Mouse (Mus musculus): ENCODE results near the gene 2210010C04Rik.

Gene 2210010C04Rik

DNA sequence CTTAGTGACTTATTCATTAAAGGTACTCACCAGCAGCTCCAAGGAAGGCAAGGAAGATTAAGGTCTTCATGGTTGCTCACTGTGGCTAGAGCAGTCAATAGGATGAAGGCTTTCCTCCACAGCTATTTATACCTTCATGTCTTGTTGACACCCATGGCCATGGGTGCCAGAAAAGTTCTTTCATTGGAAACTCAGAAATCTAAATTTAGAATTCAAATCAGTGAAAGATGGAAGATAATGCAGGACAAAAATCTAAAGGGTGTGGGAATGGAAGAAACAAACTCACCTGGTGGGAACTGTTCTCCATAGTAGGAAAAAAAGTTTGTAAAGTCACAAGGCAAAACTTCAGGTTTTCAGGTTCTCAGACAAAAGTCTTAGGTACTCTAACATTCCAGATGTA is at the start of gene 2210010C04Rik:
2210010C04Rik (minus strand) TSS at position 101 of the 400 bp plus-strand sequence.
- no peak for DNase-seq

DNA sequence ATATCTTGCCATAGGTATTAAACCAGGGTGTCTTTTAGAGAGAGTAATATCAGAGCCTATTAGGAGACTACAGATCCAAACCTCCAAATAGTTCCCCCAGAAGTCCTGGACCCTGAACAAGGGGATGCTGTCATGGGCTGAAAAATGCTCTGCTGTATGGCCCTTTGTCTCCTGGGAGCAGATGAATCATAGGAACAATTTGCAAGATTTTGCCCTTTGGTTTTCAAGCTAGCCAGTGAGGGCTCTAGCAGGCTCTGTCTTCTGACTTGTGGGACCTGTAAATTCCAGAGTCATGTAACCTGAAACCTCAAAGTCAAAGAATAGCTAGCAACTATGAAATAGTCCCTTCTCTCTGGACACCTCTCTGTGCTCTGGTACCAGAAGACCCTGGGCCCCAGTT is 44.8 kb upstream of the 2210010C04Rik start:
- DNase-seq: no peak

DNA sequence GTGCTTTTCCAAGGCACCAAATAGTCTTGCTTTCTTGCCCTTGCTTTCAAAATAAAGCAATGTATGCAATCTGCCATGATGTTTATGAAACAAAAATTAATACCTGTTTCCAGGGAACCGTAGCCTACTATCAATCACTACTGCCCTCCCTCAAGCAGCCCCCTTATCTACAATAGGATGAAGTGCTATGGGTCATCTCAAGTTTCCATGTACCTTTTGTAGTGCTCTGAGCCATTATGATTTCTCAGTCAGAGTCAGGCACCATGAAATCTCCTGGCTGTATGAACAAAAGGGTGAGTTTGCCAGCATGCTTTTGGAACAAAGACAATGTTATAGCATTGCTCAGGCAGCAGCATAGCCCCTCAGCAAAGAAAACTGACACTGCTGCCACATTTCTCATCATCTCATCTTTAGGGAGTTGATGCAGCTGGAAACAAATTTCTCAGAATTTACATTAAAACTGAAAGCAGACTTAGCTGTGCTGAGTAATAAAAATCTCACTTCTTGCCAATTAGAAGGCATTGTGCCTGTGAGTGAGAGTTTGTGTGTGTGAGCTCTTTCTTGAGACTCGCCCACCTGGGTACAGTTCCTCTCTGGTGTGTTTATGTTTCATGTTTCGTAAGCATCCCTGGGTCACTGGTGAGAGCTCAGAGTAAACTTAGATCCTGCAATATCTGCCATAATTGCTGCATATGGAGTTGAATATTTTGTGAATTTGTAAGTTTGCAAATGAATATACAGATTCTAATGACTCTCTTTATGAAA is 43.4 kb upstream of the 2210010C04Rik start:
- no peak for DNase-seq

DNA sequence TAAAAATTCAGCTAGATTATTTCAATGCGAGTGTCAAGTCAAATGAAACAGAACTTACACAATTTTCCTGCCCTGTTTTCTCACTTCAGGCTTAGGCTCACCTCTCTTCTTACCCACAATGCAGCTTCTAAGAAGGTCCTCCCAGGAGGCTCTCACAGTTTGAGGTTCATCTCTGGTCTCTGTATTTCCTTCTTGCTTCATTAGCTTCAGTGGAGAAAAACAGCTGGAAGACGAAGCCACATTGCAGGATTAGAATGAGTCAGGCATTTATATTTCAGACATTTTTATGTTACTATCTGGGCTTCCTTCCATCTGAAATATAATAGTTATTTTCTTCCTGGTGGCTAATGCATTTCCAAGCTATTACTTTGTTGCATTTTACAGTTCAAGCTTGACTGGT is 40.4 kb upstream of the 2210010C04Rik start:
- DNase-seq: no peak

DNA sequence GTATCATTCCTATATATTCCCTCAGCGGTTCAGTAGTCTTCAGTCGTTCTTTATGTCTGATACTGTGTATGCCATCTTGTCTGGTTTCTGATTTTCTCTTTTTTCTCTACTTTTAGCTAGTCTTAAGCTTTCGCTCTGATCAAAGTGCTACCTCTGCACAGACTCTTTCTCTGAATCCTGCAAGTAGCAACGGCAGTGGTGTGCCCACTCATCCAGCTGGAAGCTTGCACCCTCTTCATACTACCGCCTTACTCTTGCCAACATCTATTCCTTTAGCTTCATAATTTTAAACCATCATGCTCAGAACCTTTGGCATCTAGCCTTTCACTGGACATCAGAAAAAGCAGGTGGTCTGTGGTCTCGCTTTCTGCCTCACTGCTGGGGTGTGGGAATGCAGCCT is 28.0 kb upstream of the 2210010C04Rik start:
- DNase-seq: no peak

DNA sequence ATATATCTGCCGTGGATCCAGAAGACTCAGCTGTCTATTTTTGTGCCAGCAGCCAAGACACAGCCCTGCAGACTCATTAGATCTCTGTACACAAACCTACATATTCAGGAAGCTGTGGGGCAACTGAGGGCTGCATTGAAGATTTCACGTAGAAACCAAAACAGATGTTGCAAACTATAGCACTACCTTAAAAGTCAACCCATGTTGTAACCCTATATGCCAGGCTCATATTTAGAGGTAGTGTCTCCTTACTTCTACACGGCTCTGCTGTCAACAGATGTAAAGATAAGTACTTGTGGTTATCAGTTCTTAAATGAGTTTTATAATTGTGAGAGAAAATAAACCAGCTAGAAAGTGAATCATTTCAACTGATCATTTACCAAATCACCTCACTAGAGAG is 27.4 kb upstream of the 2210010C04Rik start:
- DNase-seq: no peak

DNA sequence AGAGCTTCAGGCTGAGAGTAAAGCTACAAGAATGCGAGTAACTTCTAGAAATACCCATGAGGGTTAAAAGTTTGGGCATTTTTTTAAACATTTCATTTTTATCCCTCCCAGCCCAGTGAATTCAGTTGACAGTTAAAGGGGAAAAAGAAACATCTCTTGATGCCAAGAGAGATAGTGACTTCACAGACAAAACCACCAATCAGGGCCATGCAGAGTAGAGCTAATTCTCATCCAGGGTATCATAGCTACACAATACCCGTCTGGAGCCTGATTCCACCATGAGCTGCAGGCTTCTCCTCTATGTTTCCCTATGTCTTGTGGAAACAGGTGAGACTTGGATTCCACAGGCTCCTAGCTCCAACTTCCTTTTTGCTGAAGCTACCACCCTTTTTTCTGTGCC is 26.8 kb upstream of the 2210010C04Rik start:
- DNase-seq: no peak

DNA sequence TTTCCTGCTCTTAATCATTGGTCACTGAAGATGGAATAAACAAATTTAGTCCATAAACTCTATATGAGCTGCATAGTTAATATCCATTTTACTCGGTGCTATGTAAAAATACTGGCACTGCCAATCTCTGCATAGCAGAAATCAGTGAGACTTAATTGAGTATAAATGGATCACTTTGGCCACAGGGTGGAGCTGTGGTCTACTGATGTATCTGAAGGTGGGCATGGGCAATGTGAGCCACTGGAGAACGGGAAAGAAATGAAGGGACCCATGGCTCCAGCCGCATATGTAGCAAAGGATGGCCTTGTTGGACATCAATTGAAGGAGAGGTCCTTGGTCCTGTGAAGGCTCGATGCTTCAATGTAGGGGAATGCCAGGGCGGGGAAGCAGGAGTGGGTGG is 25.8 kb upstream of the 2210010C04Rik start:
- no peak for DNase-seq

DNA sequence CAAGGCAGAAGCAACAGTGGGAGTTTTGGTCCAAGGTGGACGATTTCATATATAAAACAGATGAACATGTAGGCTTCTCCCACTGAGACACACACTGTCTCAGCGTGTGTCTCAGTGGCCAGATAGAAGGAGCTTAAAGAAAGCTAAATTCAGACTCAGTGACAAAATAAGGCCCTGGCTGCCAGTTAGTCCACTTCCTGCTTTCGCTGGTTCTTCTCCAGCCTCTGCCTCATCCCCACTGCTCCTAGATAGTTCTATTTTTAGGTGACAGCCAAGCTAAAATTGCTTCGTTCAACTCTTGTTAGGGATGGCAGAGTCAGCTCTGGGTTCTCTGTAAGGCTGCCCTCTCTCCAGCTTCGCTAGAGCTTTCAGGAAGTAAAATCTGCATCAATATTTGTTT is 22.3 kb upstream of the 2210010C04Rik start:
- no peak for DNase-seq

DNA sequence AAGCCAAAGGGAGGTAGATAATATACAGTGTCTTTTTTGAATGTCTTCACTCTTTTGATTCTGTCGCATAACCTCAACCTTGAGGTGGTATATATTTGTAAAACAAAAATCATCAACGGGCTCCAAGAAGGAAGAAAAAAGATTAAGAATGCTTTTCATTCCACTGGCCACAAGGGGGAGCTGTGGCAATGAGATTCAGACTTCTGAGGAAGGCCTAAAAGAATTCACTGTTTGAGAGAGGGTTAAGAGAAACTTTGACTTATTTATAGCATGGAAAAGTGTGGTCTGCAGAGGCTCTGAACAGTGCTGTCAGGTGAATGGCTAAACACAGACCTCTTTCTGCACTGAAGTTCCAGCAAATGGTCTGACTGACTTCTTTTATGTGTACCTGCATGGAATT is 20.3 kb upstream of the 2210010C04Rik start:
- no peak for DNase-seq

DNA sequence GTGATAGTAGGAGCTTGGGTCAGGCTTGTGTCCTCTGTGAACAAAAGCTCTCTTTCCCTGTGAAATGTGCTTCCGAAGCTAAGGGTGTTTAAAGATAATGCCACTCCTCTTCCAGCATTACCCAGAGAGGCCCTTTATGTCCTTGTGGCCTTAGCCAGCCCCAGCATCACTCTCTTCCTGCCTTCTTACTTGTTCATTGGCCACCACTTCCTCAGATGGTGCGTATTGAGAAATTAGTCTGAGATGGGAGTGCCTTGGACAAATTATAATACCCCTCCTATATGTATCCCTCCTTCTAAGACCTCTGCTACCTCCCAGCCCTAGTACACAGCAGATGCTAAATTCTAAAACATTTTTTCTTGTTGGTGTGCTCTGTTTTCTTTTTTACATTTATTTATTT is 19.1 kb upstream of the 2210010C04Rik start:
- no peak for DNase-seq

DNA sequence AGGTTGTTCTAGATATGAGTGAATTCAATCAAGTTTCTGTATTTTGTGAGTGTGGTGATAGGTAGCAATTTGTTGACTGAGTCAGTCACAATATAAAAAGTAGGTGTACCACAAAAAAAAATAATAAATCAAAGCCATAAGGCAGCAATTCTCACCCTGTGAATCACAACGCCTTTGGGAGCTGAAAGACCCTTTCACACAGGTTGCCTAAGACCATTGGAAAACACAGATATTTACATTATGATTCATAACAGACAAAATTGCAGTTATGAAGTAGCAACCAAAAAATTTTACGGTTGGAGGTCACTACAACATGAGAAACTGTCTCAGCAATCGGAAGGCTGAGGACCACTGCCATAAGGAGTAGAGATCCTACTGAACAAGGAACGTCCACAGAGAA is 16.5 kb upstream of the 2210010C04Rik start:
- no peak for DNase-seq

DNA sequence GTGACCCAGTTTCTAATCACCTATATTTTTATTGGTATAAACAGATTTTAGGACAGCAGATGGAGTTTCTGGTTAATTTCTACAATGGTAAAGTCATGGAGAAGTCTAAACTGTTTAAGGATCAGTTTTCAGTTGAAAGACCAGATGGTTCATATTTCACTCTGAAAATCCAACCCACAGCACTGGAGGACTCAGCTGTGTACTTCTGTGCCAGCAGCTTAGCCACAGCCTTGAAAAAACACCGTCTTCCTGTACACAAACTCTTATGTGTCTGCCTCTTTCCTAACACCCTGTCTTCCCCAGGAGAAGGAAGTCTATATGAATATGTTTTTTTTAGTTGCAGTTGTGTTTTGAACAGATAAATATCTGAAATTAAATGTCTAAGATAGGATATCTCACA is 13.3 kb upstream of the 2210010C04Rik start:
- no peak for DNase-seq

DNA sequence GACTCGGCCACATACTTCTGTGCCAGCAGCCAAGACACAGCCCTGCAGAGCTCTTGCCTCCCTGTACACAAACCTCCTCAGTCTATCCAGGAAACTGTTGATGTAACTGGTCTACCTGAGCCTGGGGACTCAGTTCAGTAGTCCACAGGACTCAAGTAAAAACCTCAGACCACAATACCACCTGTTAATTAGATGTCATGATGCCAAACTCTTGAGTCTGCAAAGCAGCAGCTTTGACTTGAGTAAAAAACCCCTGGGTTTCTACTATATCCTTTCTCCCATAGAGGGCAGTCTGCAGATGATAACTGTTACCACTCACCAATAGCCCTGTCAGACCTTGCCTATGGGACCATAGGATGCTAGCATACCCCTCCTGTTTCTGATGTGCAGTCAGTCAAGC is 12.7 kb upstream of the 2210010C04Rik start:
- no peak for DNase-seq

DNA sequence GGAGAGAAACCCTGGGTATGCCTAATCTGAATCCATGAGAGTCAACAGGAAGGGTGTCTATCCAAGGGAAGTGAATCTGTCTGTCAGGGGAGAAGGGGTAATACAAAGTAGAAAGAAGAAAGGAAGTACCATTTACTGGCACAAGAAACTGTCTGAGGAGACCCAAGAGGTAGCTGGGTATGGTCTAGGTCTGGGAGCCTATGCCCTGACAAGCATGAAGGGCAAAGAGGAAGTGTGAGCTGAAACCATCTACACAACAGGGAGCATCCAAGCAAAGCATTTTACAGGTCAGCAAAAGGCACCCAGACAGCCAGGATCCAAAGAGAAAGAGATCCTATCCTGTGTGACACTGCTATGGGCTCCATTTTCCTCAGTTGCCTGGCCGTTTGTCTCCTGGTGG is 11.9 kb upstream of the 2210010C04Rik start:
- no peak for DNase-seq

DNA sequence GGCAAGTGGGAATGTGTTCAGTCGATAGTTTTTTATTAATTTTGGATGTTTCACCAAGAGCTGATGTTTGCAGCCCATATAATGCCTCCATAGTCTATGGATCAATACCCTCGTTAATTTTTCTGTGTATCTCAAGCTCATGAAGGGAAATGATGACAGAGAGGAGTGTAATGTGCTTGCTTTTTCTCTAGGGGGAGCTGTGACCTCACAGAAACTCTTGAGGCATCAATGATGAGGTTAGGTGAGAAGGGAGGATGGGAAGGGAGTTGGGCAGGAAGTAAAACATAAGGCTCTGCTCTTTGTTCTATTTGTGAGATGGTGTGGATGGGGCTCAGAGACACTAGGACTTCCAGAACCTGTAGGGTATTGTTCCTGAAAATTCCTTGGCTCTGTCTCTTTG is 11.2 kb upstream of the 2210010C04Rik start:
- DNase-seq: no peak

DNA sequence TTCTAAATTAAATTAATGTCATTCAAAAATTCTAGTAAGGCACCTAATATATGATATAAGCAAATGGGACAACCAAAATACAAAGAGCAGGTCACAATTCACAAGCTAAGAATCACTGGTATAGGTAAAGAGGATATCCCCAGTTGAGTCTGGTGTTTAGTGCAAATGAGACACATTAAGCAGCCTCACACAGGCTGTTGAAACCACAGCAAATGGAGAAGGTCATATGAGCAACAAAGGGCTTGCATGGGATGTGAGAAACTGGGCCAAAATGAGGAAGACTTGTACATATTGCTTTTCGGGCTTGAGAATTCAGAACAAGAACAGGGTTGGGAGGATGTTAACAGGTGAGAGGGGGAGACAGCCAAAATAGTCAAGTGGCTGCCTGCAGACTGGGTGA is 9.4 kb upstream of the 2210010C04Rik start:
- DNase-seq: no peak

DNA sequence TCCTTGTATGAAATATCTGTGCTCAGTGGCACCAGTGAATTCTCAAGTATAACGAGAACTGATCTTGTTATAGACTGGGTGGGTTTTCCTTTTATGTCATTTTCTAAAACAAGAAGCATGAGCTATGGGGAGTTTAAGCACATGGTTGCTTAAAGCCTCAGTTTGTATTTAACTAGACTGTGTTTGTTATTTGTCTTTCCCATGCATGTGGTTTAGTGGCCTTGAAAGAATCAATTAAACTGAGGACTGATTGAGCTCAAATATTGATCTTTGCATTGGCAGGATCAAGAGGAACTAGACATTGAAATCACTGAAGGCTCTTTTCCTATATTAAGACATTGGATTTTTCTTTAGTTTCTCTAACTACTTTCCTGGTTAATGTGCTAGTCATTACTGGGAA is 9.0 kb upstream of the 2210010C04Rik start:
- DNase-seq: no peak

DNA sequence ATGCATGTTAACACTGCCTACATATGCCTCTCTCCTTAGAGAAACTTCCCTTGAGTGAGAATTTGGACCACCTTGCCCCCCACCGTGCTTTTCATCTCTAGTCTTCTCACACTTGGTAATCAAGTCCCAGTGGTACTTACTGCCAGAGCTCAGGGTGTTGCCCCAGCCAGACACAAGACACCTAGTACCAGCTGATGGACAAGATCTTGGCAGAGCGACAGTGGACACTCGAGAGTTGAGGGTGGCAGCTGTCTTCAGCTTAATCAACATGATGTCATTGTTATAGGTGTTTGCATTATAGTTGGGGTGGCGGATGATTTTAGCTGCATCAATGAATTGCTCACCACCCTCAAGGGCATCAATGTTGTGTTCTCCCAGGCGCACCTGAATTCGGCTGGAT is 2.5 kb downstream of the 2210010C04Rik start:
- DNase-seq: no peak

DNA sequence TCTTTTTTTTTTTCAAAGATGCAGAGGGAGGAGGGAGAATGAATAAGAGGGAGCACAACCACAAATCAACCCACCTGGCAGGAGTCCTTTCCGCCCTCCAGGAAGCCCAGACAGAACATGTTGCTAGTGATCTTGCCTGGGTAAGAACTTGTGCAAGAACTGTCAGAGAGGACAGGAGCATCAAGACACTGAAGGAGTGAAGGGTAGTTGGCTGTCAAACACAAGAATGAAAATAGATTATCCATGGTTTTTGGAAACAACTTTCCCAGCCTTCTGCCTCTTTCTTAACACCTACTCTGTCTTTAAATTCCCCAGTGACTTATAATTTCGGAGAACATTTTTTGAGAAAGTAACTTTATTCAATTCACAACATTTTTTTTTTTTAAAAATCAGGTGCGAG is 3.1 kb downstream of the 2210010C04Rik start:
- no peak for DNase-seq

DNA sequence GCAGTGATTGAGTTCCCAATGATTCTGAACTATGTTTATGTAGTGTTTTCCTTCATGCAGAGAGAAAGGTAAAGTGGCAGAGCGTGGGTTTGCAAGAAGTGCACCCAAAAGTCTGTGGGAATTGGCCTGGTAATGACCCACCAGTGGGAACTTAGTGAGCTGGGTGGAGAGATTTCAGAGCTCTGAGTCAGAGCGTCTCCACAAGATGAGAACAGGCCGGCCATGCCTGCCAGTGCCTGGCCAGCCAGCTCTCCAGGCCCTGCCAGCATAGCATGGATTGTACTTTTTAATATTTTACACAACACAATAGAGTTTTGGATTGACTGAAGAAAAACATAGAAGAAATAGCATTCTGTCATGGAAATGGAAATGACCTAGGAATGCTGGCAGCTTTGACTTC is 4.5 kb downstream of the 2210010C04Rik start:
- DNase-seq: no peak

DNA sequence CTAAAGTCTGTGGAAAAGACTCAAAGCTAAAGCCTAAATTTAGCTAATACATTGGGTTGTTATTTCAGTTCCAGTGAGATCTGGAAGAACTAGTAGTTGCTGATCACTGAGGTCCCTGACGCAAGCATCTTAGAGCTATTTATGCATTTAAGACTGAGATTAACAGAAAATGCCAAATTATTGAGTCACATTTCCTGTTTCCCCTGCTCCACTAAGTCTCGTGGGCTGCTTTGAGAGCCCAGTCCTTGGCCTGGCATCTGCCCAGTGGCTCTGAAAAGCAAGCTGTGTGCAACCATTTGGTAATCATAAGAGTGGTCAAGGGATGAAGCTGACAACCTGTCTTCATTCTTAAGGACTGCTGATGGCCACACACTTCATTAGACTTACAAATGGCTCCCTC is 8.3 kb downstream of the 2210010C04Rik start:
- no peak for DNase-seq

DNA sequence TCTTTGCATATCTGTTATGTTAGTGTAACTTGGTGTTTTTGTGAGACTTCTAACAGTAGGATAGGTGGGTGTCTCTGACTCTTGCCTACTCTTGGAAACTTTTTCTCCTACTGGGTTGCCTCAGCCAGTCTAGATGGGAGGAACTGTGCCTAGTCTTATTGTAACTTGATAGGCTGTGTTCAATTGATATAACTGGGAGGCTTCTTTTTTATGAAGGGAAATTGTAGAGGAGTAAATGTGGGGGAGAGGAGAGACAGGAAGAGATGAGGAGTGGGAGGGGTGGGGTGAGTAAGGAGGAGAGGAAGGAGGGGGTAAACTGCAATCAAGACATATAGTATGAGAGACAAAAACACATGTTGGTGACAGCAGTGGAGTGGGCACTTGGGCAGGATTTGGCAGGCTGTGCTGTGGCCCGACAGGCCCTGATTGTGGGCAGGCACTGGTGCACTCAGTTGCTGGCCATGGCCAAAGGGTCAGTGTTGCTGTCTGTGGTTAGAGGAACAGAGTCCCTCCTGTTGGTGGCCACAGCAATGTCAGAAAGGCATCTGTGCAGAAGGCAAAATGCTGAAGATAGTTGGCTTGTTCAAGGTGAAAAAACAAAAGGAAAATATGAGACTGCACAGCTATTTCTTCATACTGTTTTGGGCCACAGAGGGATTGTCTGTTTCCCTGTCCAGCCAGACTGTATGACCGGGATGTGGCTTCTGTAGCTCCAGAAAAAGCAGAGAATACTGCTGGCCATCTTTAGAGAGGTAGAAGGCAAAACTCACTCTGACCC is 9.2 kb downstream of the 2210010C04Rik start:
- no peak for DNase-seq

DNA sequence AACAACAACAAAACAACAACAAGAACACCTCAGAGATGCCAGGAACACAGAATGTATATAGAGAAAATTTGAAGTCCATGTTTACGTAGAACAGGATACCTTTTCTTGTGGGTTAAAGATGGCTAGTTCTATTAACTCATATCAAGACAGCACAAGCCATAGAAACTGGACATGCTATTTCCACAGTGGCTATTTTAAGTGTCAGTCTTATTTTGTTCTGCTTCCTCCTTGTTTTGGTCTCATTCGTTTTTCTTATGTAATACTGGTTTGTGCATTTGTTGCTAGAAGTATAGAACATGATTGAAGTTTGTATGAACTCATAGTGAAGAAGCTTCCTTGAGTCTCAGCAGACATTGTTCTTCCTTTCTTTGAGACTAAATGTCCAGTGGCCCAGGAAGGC is 16.2 kb downstream of the 2210010C04Rik start:
- no peak for DNase-seq

DNA sequence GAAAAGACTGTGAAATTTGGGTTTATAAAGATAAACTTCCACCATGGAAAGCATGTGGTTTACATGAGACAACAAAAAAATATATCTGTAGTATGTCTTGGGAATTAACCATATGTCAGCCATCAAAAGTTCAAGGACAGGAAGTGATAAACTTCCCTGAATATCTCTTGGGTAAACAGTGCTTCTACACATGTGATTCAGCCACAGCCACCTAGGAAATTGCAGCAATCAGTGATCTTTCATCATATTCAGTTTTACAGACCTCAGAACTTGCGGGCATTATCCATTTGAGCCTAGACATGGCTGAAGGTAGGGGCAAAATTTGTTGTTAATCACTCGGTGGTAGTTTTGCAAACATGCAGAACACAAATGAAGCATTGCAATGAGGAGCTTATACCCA is 16.7 kb downstream of the 2210010C04Rik start:
- no peak for DNase-seq

Data from cerebellum, adult 11 months (tissue).